Mouse (Mus musculus) kidney, adult 8-10 months (tissue): ENCODE results near the gene Ermp1.
A peak's percentile ranks its signal among the peaks of the same experiment; 100 is the strongest.
"Not testable (repeated sequence)": the region's sequence is repeated elsewhere in the genome, so short reads cannot be mapped to it uniquely, and the experiment has no call there.

Experiments used
- DNase-seq, 2 experiments: peaks; one replicate each; pipeline ENCODE4 v3.0.0; 2022

Ermp1 gene

GRCm38 (mm10) chr19:29596985-29597384, 51.2 kb downstream of the Ermp1 start:
- DNase-seq = peak in 1 of 2 experiments; percentile 16

- DNase-seq = no peak
These were observed 51.9 kb downstream of the Ermp1 start for GRCm38 (mm10) chr19:29596276-29596675.

GRCm38 (mm10) chr19:29593783-29594182, 54.4 kb downstream of the Ermp1 start:
- not testable (repeated sequence) for DNase-seq

- no peak for DNase-seq
These were observed 64.5 kb downstream of the Ermp1 start for GRCm38 (mm10) chr19:29583734-29584133.

- no peak for DNase-seq
These were observed 65.8 kb downstream of the Ermp1 start for GRCm38 (mm10) chr19:29582439-29582838.

GRCm38 (mm10) chr19:29566512-29566911, 81.7 kb downstream of the Ermp1 start:
- no peak for DNase-seq

- peak; percentile 28 to 62 for DNase-seq
These were observed 84.9 kb downstream of the Ermp1 start for GRCm38 (mm10) chr19:29563258-29563779.

GRCm38 (mm10) chr19:29562603-29563002, 85.6 kb downstream of the Ermp1 start:
- no peak for DNase-seq

GRCm38 (mm10) chr19:29562166-29562565, 86.0 kb downstream of the Ermp1 start:
- no peak for DNase-seq
